Mouse (Mus musculus) embryonic facial prominence, embryonic 10.5 days (tissue): ENCODE data around the gene Spocd1. TPM values are rescaled to one million over a fixed set of nuclear protein-coding genes. Genes with fewer than 3 reads are reported as not detected.
A peak's percentile ranks its signal among the peaks of the same experiment; 100 is the strongest.

Experiments used
- DNase-seq: peaks from one replicate; pipeline ENCODE4 v3.0.0-alpha.2; 2017; ENCODE audit warnings: low spot score
- H3K27ac ChIP-seq: fragments of 300-500 bp; sonication (generic); replicated peaks from 2 replicates; pipeline ENCODE4 v1.5.1; 2016; ENCODE audit warnings: mild to moderate bottlenecking
- H3K27me3 ChIP-seq: fragments of 300-500 bp; sonication (generic); replicated peaks from 2 replicates; pipeline ENCODE4 v1.6.1; 2016; ENCODE audit warnings: low read depth, mild to moderate bottlenecking; ENCODE audit not compliant: poor library complexity, severe bottlenecking
- H3K36me3 ChIP-seq: fragments of 300-500 bp; sonication (generic); replicated peaks from 2 replicates; pipeline ENCODE4 v1.6.1; 2016; ENCODE audit warnings: mild to moderate bottlenecking, moderate library complexity
- H3K4me1 ChIP-seq: fragments of 300-500 bp; sonication (generic); 2 replicates; pipeline ENCODE4 v1.6.1; 2016
- H3K4me3 ChIP-seq: fragments of 300-500 bp; sonication (generic); 2 replicates; pipeline ENCODE4 v1.5.1; 2016; ENCODE audit warnings: mild to moderate bottlenecking, moderate library complexity
- H3K9me3 ChIP-seq: fragments of 300-500 bp; sonication (generic); 2 replicates; pipeline ENCODE4 v1.6.1; 2016; ENCODE audit warnings: mild to moderate bottlenecking
- WGBS: fragments of 180-500 bp; shearing (Covaris S2); methylation state at CpG from one replicate; pipeline ENCODE4 v1.1.7; 2016; 5-methylcytosine and 5-hydroxymethylcytosine counted together
- polyA plus RNA-seq: library from polyadenylated mRNA; unstranded; fragments of >200 nt; fragmentation: Nextera tagmentation; extraction: Ambion mirVana; gene quantifications from 2 replicates; pipeline ENCODE4 v1.2.1, GENCODE M21; 2016

The Spocd1 gene
- polyA plus RNA-seq, 1 experiment from 2014 or later: not detected

DNA sequence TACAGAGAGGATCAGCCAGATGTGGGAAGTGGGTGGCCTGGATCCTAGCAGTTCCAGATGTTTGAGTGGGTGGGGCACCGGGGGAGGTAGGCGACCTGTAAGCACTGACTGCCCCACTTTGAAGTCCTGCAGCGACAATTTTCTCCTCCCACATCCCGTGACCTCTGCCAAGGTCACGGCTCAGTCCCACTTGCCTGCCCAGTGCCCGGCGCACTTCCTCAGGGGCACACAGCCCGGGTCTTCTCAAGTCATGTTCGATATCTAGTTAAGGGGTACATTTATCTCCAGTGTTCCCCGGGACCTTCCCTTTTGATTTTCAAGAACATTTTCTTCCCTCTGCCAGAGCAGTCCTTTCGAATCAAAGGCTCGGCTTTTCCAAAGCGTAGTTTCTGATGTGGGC lies 23.0 kb upstream of the Spocd1 start:
- no peak for DNase-seq
- 72% methylated on average over 13 of the region's 13 CpGs for WGBS
- H3K9me3 ChIP-seq: no peaks in the 10 kb centered on the region
- H3K4me3 ChIP-seq: no peak overlapping the region
- no peak overlapping the region for H3K27ac ChIP-seq
- peaks cover 30% of the 10 kb centered on the region for H3K4me1 ChIP-seq
- H3K27me3 ChIP-seq: no peaks in the 10 kb centered on the region
- no peaks in the 10 kb centered on the region for H3K36me3 ChIP-seq

DNA sequence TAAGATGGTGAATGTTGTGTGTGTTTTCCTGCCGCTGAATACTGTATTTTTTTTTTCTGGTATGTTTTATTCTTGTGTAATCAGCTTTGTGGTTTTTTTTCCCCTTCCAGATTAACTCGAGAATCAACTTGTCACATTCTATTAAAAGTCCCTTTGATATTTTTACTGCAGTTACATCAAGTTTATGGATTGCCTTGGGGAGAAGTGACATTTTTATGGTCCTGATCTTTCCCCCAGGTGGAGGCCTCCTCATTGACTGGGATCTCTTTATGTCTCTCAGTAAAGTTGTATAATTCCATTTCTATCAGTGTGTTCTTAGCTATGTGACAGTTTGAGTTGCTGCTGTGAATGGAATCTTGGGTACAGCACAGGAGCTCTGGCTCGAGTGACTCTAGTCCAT lies 20.2 kb upstream of the Spocd1 start:
- Histone ChIP-seq H3K27me3 (no peaks in the 10 kb centered on the region), H3K9me3 (no peaks in the 10 kb centered on the region), H3K36me3 (no peaks in the 10 kb centered on the region), H3K4me3 (no peak overlapping the region), H3K27ac (no peak overlapping the region), H3K4me1 (peaks cover 35% of the 10 kb centered on the region)
- WGBS: 82% methylated on average over 3 of the region's 3 CpGs
- DNase-seq: no peak

DNA sequence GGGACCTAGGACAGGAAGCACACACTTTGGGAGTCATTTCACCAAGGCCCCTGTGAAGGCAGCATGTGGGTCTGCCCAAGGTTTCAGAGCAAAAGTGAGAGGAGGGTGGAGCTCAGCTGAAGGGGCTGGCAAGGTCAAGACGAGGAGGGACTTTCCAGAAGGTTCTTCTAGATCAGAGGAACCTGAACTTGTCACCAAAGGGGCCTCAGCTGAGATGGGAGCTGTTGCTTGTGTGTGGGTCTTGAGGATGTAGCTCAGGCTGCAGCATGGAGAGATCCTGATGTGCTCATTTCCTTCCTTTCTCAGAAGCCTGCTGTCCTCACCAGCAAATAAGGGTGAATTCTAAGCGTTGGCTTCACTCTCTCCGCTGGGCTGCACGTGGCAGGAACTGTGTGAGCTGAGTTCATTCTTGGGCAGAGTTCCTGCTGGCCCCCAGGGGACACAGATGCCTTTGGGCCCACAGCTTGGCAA lies 19.8 kb upstream of the Spocd1 start:
- H3K9me3 ChIP-seq: no peaks in the 10 kb centered on the region
- no peak for DNase-seq
- WGBS: 79% methylated on average over 4 of the region's 4 CpGs
- H3K36me3 ChIP-seq: no peaks in the 10 kb centered on the region
- no peak overlapping the region for H3K4me3 ChIP-seq
- no peak overlapping the region for H3K27ac ChIP-seq
- no peaks in the 10 kb centered on the region for H3K27me3 ChIP-seq
- H3K4me1 ChIP-seq: peaks cover 38% of the 10 kb centered on the region

DNA sequence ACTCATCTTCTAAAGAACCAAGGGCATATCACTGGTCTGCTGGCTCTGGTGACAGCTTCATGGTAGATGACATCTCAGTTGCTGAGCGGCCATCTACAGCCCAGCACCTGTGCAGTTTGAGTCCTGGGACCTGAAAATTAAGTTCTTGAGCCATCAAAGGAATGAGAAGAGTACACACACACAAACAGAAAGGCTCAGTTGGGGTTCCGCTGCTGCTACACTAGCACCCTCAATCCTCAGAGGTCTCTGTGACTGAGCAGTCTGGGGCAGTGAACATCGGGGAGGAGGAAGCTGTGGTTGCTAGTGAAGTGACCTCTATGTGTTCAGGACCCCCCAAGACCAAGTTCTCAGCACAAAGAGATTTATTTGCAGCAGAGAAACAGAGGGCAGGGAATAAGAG lies 16.1 kb upstream of the Spocd1 start:
- no peak for DNase-seq
- Histone ChIP-seq H3K9me3 (no peaks in the 10 kb centered on the region), H3K4me1 (peaks cover 40% of the 10 kb centered on the region), H3K27me3 (no peaks in the 10 kb centered on the region), H3K27ac (peak overlapping the region; percentile 65; the same call in 1 of the 2 replicates), H3K36me3 (no peaks in the 10 kb centered on the region), H3K4me3 (no peak overlapping the region)
- WGBS: 80% methylated on average over 3 of the region's 3 CpGs

DNA sequence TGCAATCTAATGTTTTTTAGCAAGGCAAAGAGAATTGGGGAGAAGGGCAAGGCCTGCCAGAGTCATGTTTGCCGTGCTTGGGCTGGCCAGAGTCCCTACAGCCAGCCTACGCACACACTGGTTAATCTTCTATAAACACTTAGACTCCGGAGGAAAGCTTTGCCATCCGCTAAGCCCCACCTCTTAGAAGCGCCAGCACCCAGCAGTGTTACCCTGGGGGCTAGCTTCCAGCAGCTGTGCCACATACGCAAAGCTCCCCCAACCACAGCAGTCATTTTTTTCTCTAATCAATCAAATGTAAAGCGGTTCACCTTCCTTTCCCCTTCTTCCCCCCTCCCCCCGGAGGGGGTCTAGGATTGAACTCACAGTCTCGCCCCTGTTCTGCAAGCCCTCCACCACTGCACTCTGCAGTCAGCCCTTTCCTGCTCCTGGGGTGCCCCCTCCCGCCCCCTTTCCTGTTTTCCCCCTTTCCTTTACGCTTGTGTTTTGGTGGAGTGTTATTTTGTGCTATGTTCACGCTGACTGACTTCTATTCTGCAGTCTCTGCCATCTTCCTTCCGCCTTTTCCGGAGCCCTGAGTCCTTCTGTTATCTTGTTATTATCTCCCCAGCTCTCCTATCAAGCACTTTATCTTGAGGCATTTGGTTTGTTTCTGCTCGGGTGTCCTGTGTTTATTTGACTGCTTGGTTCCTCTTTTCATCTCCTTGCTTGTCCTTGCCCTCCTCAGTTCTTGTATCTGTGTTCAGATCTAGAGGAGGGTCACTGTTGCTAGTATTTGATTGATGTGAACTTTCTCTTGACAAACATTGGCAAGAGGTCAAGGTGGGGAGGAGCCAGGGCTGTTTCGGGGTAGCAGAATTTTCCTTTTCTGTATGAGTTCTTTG lies 15.0 kb upstream of the Spocd1 start:
- 15% methylated on average over 16 of the region's 16 CpGs for WGBS
- H3K36me3 ChIP-seq: no peaks in the 10 kb centered on the region
- H3K9me3 ChIP-seq: no peaks in the 10 kb centered on the region
- peak overlapping the region; percentile 30 for H3K4me3 ChIP-seq
- DNase-seq: peak; percentile 28
- peaks cover 41% of the 10 kb centered on the region for H3K4me1 ChIP-seq
- peak overlapping the region; percentile 65 for H3K27ac ChIP-seq
- H3K27me3 ChIP-seq: no peaks in the 10 kb centered on the region

DNA sequence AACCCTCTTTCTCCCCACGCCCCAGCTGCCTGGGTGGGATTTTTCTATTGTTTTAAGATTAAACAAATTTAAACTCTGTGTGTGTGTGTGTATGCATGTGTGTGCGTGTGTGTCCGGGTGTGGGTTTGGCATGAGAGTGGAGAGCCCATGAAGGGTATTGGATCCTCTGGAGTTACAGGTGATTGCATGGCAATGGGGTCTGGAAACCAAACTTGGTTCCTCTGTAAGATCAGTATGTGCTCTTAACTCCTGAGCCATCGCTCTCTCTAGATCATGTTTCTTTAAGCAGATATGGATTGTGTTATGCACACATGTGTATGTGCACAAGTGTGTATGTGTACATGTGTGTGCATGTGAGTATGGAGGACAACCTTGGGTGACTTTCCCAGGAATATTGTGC lies 14.4 kb upstream of the Spocd1 start:
- H3K27me3 ChIP-seq: no peaks in the 10 kb centered on the region
- no peaks in the 10 kb centered on the region for H3K36me3 ChIP-seq
- no peak overlapping the region for H3K27ac ChIP-seq
- 75% methylated on average over 4 of the region's 4 CpGs for WGBS
- peaks cover 38% of the 10 kb centered on the region for H3K4me1 ChIP-seq
- H3K4me3 ChIP-seq: no peak overlapping the region
- no peak for DNase-seq
- no peaks in the 10 kb centered on the region for H3K9me3 ChIP-seq

DNA sequence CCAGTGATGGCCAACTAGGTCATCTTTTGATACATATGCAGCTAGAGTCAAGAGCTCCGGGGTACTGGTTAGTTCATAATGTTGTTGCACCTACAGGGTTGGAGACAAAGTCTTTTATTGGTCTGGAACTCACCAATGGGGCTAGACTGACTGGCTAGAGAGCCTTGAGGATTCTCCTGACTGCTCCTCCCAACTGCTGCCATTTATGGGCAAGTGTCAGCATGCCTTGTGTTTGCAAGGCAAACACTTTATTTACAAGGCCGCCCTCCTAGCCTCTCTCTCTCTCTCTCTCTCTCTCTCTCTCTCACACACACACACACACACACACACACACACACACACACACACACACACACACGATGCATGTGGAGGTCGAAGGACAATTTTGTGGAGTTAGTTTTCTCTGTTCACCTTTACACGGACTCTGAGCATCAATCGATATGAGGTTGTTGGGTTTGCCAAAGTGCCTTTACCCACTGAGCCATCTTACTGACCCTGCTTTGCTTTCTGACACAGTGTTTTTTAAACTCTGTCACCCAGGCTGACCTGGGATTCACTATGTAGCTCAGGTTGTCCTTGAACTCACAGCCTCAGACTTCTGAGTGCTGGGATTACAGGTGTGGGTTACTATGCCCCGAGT lies 13.6 kb upstream of the Spocd1 start:
- peaks cover 43% of the 10 kb centered on the region for H3K4me1 ChIP-seq
- H3K27ac ChIP-seq: no peak overlapping the region; the same call in 1 of the 2 replicates
- H3K4me3 ChIP-seq: no peak overlapping the region
- H3K27me3 ChIP-seq: no peaks in the 10 kb centered on the region
- WGBS: 90% methylated on average over 7 of the region's 7 CpGs
- no peaks in the 10 kb centered on the region for H3K36me3 ChIP-seq
- no peak for DNase-seq
- H3K9me3 ChIP-seq: no peaks in the 10 kb centered on the region

DNA sequence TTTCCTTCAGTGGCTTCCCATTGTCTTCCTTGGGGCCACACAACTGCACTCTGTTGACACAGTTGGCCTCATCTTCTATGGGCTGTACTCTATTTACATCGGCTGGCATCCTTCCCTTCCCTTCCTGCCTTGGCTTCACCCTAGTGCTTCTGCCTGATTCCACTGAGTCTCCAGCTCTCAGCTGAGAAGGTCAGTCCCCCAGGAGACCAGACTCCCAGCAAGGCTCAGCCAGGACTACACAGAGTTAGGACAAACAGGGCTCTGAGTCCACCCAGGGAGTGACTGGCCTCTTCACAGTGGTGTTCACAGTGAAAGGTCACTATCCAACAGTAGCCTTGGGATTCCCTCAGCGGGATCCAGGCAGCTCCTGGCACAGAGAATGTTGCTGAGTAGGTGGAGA lies 12.9 kb upstream of the Spocd1 start:
- DNase-seq: no peak
- H3K27ac ChIP-seq: peak overlapping the region; percentile 54
- 37% methylated on average over 2 of the region's 2 CpGs for WGBS
- H3K36me3 ChIP-seq: no peaks in the 10 kb centered on the region
- peaks cover 50% of the 10 kb centered on the region for H3K4me1 ChIP-seq
- no peaks in the 10 kb centered on the region for H3K27me3 ChIP-seq
- no peaks in the 10 kb centered on the region for H3K9me3 ChIP-seq
- H3K4me3 ChIP-seq: no peak overlapping the region

DNA sequence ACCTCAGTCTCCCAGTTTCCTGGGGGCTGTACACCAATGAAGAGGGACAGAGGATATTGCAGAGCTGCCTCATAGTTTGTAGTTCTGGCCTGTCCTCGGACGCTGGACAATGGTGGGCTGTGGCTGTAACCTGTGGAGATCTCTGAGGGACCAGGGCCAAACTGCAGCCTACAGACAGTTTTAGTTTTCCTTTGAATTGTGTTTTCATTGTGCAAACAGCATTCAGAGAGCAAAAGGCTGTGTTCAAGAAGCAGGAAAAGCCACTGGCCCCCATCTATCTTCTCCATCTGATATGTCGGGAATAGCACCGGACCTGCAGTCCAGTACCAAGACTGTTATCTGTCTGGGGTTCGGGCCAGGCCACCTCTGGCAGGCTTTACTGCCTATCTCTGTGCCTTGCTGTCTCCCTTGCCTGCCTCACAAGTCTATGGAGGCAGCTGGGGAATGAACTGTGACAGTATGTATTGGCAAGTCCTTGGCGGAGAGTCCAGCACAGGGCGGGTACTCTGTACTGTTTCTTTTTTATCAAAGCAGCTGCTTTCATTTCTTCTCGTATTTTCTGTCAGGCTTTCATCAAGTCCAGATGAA lies 11.9 kb upstream of the Spocd1 start:
- H3K36me3 ChIP-seq: no peaks in the 10 kb centered on the region
- H3K9me3 ChIP-seq: no peaks in the 10 kb centered on the region
- WGBS: 75% methylated on average over 8 of the region's 8 CpGs
- H3K27me3 ChIP-seq: 0 out of 2 replicates have a peak, but pooled peaks cover 6% of the 10 kb centered on the region
- DNase-seq: no peak
- H3K4me3 ChIP-seq: no peak overlapping the region
- H3K27ac ChIP-seq: peak overlapping the region; percentile 2; the same call in 1 of the 2 replicates
- peaks cover 58% of the 10 kb centered on the region for H3K4me1 ChIP-seq

DNA sequence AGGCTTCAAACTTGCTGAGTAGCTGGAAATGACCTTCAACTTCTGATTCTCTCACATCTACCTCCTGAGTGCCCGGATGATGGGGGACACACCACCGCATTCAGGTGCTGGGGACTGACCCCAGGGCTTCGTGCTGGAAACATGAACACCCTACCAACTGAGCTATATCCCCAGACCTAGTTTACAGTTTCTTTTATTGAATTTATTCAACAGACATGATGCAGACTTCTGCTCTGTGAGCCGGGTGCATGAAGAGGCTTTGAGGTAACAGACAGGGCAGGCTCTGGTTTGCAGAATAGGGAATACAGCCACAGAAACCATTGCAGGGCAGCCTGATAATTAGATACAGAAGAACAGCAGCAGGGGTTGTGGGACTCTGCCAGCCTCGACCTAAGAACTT lies 10.6 kb upstream of the Spocd1 start:
- 76% methylated on average over 5 of the region's 5 CpGs for WGBS
- H3K27ac ChIP-seq: no peak overlapping the region
- DNase-seq: no peak

DNA sequence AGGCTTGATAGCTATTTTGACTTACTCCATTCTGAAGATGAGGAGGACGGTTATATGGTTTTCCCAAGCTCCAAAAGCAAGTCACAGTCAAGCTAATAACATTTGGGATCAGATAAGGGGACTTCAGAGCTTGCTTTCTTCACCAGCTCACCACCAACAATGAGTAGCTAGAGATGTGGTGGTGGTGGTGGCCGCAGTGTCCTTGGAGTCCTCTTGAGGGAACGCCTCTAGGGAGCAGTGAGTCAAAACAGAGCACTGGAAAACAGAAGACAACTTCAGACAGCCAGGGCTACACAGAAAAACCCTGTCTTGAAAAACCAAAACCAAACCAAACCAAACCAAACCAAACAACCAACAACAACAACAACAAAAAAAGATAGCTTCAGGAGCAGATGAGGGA lies 10.1 kb upstream of the Spocd1 start:
- no peak for DNase-seq
- peaks cover 47% of the 10 kb centered on the region for H3K4me1 ChIP-seq
- 0 out of 2 replicates have a peak, but pooled peaks cover 8% of the 10 kb centered on the region for H3K27me3 ChIP-seq
- H3K4me3 ChIP-seq: no peak overlapping the region
- no peaks in the 10 kb centered on the region for H3K36me3 ChIP-seq
- no peaks in the 10 kb centered on the region for H3K9me3 ChIP-seq
- 88% methylated on average over 3 of the region's 3 CpGs for WGBS
- H3K27ac ChIP-seq: no peak overlapping the region

More for the DNA sequence above, 10.6 kb upstream of the Spocd1 start:
- Histone ChIP-seq H3K4me3 (no peak overlapping the region), H3K4me1 (peaks cover 52% of the 10 kb centered on the region), H3K27me3 (0 out of 2 replicates have a peak, but pooled peaks cover 8% of the 10 kb centered on the region), H3K36me3 (no peaks in the 10 kb centered on the region), H3K9me3 (no peaks in the 10 kb centered on the region)

DNA sequence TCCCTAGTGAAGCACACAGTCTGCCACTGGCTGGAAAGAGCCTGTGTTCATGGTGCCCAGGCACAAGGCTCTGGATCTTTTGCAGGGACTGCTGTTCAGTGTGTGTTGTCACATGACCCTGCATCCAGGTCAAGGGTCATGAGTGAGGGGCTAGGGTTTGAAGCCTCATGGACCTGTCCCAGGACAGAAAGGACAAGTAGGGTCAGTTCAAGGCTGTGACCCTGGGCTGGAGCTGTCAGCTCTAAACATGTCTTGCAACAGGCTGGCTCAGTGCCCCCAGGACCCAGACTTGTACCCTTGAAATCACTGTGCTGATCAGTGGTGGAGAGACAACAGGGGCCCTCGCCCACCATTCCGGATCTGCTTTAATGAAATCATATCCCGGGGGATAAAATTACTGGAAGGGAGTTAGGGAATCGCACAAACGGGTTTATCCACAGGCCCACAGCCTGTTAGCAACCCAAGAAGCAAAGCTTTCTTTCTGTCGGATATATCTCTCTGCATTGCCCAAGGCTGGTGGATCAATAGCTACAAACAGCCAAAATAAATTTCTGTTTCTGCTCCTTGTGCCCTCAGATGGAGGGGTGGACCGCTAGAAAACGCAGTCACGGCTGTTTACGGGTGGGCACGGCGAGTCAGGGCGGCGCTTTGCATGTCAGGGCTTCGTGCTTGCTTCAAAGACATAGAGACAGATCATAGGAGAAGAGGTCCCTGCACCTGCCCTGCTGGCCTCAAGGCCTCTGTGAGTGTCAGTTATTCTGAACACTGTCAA lies 8.3 kb upstream of the Spocd1 start:
- Histone ChIP-seq H3K27me3 (0 out of 2 replicates have a peak, but pooled peaks cover 8% of the 10 kb centered on the region), H3K4me3 (no peak overlapping the region), H3K4me1 (peaks cover 36% of the 10 kb centered on the region), H3K9me3 (no peaks in the 10 kb centered on the region), H3K36me3 (no peaks in the 10 kb centered on the region), H3K27ac (no peak overlapping the region)
- DNase-seq: no peak
- 88% methylated on average over 15 of the region's 15 CpGs for WGBS
